Mouse (Mus musculus) cortical plate, adult 2 months (tissue): Measurements from ENCODE around the gene Mvp.

Experiments
- CTCF ChIP-seq: fragments of 200-500 bp; IDR thresholded peaks from 2 replicates; pipeline ENCODE4 v1.5.1; 2011; ENCODE audit warnings: mild to moderate bottlenecking, control low read depth, low read length; ENCODE audit not compliant: insufficient read depth; ENCODE audit errors: extremely low read depth
- POLR2A ChIP-seq: fragments of 200-500 bp; IDR thresholded peaks from 2 replicates; pipeline ENCODE4 v1.6.1; 2011; ENCODE audit warnings: mild to moderate bottlenecking, low read length, control low read depth; ENCODE audit not compliant: insufficient read depth; ENCODE audit errors: extremely low read depth

- no peak for TF ChIP-seq CTCF
- no peak for TF ChIP-seq POLR2A
Measured at GRCm38 (mm10) chr7:126941801-126942200, 72.6 kb downstream of the Mvp start.
